Mouse (Mus musculus) spleen, adult 2 months (tissue): ENCODE results near the gene Ly6g6e. TPM values are rescaled to one million over a fixed set of nuclear protein-coding genes. Genes with fewer than 3 reads are reported as not detected.

Experiments
- DNase-seq, 2 experiments: peaks; one replicate each; pipeline versions ENCODE4 v3.0.0 to v3.0.0-alpha.2; 2012 to 2021; ENCODE audit warnings: low spot score in 2 of 2, low read depth in 1 of 2
- H3K27ac ChIP-seq: fragments of 200-500 bp; 2 replicates; pipeline ENCODE4 v1.5.1; 2012; ENCODE audit warnings: low read length, inconsistent platforms; ENCODE audit not compliant: insufficient read depth
- H3K27me3 ChIP-seq: fragments of 200-500 bp; 2 replicates; pipeline ENCODE4 v1.6.1; 2012; ENCODE audit warnings: mild to moderate bottlenecking, moderate library complexity, low read length, inconsistent platforms; ENCODE audit not compliant: control insufficient read depth, insufficient read depth
- H3K36me3 ChIP-seq: fragments of 200-500 bp; 2 replicates; pipeline ENCODE4 v1.6.1; 2012; ENCODE audit warnings: mild to moderate bottlenecking, low read length, inconsistent platforms; ENCODE audit not compliant: control insufficient read depth, insufficient read depth
- H3K4me1 ChIP-seq: fragments of 200-500 bp; 2 replicates; pipeline ENCODE4 v1.6.1; 2011; ENCODE audit warnings: inconsistent platforms; ENCODE audit not compliant: control insufficient read depth, insufficient read depth, insufficient read length
- H3K4me3 ChIP-seq: fragments of 200-500 bp; 2 replicates; pipeline ENCODE4 v1.5.1; 2011; ENCODE audit warnings: mild to moderate bottlenecking, inconsistent platforms; ENCODE audit not compliant: insufficient read depth, insufficient read length; ENCODE audit errors: extremely low read depth
- CTCF ChIP-seq: fragments of 200-500 bp; IDR thresholded peaks from 2 replicates; pipeline ENCODE4 v1.5.1; 2011; ENCODE audit warnings: mild to moderate bottlenecking, inconsistent platforms; ENCODE audit not compliant: insufficient read depth, insufficient read length, insufficient replicate concordance; ENCODE audit errors: extremely low read depth
- POLR2A ChIP-seq: fragments of 200-500 bp; IDR thresholded peaks from 2 replicates; pipeline ENCODE4 v1.6.1; 2011; ENCODE audit warnings: low read depth, low read length, inconsistent platforms
- WGBS: fragments of 180-500 bp; shearing (Covaris S2); methylation state at CpG from one replicate; pipeline ENCODE4 v1.1.7; 2018; 5-methylcytosine and 5-hydroxymethylcytosine counted together
- polyA plus RNA-seq: library from polyadenylated mRNA; depleted of rRNA; stranded (reverse); fragments of >200 nt; gene quantifications from 2 replicates; pipeline ENCODE4 v1.2.3, GENCODE M21; 2012

Ly6g6e gene
- polyA plus RNA-seq, 1 experiment = 0.39 TPM

GRCm38 (mm10) chr17:35102299-35102698 lies 25.6 kb downstream of the Ly6g6e start:
- TF ChIP-seq POLR2A = no peak
- no peak for TF ChIP-seq CTCF
- 88% methylated on average over 8 of the region's 8 CpGs for WGBS
- Histone ChIP-seq H3K4me3 (no peak overlapping the region), H3K4me1 (no peaks in the 10 kb centered on the region), H3K27me3 (no peaks in the 10 kb centered on the region), H3K36me3 (peaks cover 36% of the 10 kb centered on the region), H3K27ac (no peak overlapping the region)
- DNase-seq = no peak

- H3K4me3 ChIP-seq = no peak overlapping the region
- WGBS = 69% methylated on average over 6 of the region's 6 CpGs
- H3K4me1 ChIP-seq = no peaks in the 10 kb centered on the region
- no peak overlapping the region for H3K27ac ChIP-seq
- peaks cover 34% of the 10 kb centered on the region for H3K36me3 ChIP-seq
- DNase-seq = no peak
- TF ChIP-seq CTCF = no peak
- no peak for TF ChIP-seq POLR2A
- H3K27me3 ChIP-seq = no peaks in the 10 kb centered on the region
These were observed 26.6 kb downstream of the Ly6g6e start for GRCm38 (mm10) chr17:35103221-35103690.

- TF ChIP-seq POLR2A (no peak), CTCF (no peak)
- Histone ChIP-seq H3K4me3 (no peak overlapping the region), H3K27me3 (no peaks in the 10 kb centered on the region), H3K27ac (no peak overlapping the region), H3K4me1 (no peaks in the 10 kb centered on the region), H3K36me3 (peaks cover 28% of the 10 kb centered on the region)
- DNase-seq = no peak
- WGBS = 89% methylated on average over 7 of the region's 7 CpGs
These were observed 27.4 kb downstream of the Ly6g6e start for GRCm38 (mm10) chr17:35104079-35104478.

- WGBS = 79% methylated on average over 6 of the region's 6 CpGs
- Histone ChIP-seq H3K4me3 (no peak overlapping the region), H3K36me3 (peaks cover 23% of the 10 kb centered on the region), H3K27ac (no peak overlapping the region), H3K4me1 (no peaks in the 10 kb centered on the region), H3K27me3 (no peaks in the 10 kb centered on the region)
- no peak for TF ChIP-seq CTCF
- no peak for TF ChIP-seq POLR2A
- no peak for DNase-seq
These were observed 28.1 kb downstream of the Ly6g6e start for GRCm38 (mm10) chr17:35104754-35105153.

- Histone ChIP-seq H3K36me3 (peaks cover 15% of the 10 kb centered on the region), H3K27ac (no peak overlapping the region), H3K4me3 (no peak overlapping the region), H3K27me3 (no peaks in the 10 kb centered on the region), H3K4me1 (no peaks in the 10 kb centered on the region)
- no peak for DNase-seq
- WGBS = 31% methylated on average over 13 of the region's 13 CpGs
- TF ChIP-seq POLR2A (no peak), CTCF (peak; percentile 46; the same call in 1 of the 2 replicates)
These were observed 29.2 kb downstream of the Ly6g6e start for GRCm38 (mm10) chr17:35105740-35106389.

GRCm38 (mm10) chr17:35106522-35106921 lies 29.8 kb downstream of the Ly6g6e start:
- H3K27ac ChIP-seq = no peak overlapping the region
- TF ChIP-seq CTCF (no peak), POLR2A (no peak)
- H3K4me1 ChIP-seq = no peaks in the 10 kb centered on the region
- H3K4me3 ChIP-seq = no peak overlapping the region
- peaks cover 9% of the 10 kb centered on the region for H3K36me3 ChIP-seq
- H3K27me3 ChIP-seq = no peaks in the 10 kb centered on the region
- WGBS = 86% methylated on average over 3 of the region's 3 CpGs
- DNase-seq = no peak

GRCm38 (mm10) chr17:35108097-35108496 lies 31.4 kb downstream of the Ly6g6e start, which contains the start of gene Ly6g5c:
Gene Ly6g5c, plus strand, starts transcription at chr17:35108279.
- no peaks in the 10 kb centered on the region for H3K4me1 ChIP-seq
- TF ChIP-seq CTCF (no peak), POLR2A (no peak)
- H3K36me3 ChIP-seq = no peaks in the 10 kb centered on the region; the same call in 1 of the 2 replicates
- H3K4me3 ChIP-seq = no peak within 1 kb of the TSS
- no peak for DNase-seq
- 88% methylated on average over 6 of the region's 6 CpGs for WGBS
- no peak within 1 kb of the TSS for H3K27ac ChIP-seq
- H3K27me3 ChIP-seq = no peaks in the 10 kb centered on the region
